Comparison of ENCODE assay signal across 8 mouse cellular contexts in the genomic region with DNA sequence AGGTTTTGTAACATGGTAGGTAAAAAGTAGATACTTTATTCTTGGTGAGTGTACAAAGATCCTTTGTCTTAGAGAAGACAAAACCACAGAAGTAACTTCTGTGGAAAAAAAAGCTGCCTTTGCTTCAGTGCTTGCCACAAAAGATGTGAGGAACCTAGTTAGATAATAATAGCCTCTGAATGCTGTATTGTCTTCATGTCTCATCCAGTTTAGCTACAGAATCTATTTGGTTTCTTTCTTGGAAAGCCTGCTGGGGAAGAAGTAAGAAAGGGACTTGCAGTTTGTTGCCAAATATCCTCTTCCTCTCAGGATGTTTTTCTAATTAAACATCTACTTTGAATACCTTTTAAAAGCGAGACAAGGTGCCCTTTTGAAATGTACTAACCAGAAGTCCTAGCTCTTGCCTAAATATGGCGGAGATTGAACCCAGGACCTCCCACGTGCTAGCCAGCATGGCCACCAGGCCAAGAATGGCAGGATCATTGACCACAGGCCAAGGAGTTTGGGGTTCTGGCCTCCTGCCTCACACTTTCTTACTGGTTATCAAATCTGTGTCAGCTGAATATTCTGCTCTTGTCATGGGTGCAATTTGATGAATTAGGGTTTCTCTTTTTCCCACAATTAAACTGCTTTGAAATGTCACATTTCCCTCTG. TPM values are rescaled to one million over a fixed set of nuclear protein-coding genes. Genes with fewer than 3 reads are reported as not detected.
DNase-seq lines count a peak whose midpoint lies in the region; ATAC-seq and TF ChIP-seq lines count a peak whose summit lies in the region.

No protein-coding gene starts in this region.

- 0 out of 4 replicates have a peak, but pooled peaks of 1 of the 2 experiments have one; percentile 5 for TF ChIP-seq POLR2A in MEL (IDR thresholded peaks at IDR 0.05; ENCODE audit: control insufficient read depth in 1 of 2, insufficient read depth in 1 of 2, low read depth in 1 of 2, low read length in 2 of 2, poor library complexity in 1 of 2)

- no peaks in the 10 kb centered on the region for H3K9me3 ChIP-seq in MEL (replicated peaks; ENCODE audit: insufficient read depth, low read length)
- no peaks in the 10 kb centered on the region for H3K9me3 ChIP-seq in heart, embryonic 12.5 days (replicated peaks)
- no peaks in the 10 kb centered on the region for H3K9me3 ChIP-seq in limb, embryonic 12.5 days
- no peaks in the 10 kb centered on the region for H3K9me3 ChIP-seq in stomach, embryonic 14.5 days (ENCODE audit: control insufficient read depth, low read depth, low read length)

- H3K4me1 ChIP-seq in MEL (ENCODE audit: control insufficient read depth in 1 of 2, insufficient read depth in 2 of 2, low read length in 2 of 2), result peaks cover 7 to 37% of the 10 kb centered on the region in 2 experiments
- H3K4me1 ChIP-seq in heart, embryonic 12.5 days (replicated peaks), result peaks cover 54% of the 10 kb centered on the region
- peaks cover 48% of the 10 kb centered on the region for H3K4me1 ChIP-seq in limb, embryonic 12.5 days (replicated peaks)
- peaks cover 23% of the 10 kb centered on the region; the same call in 1 of the 2 replicates for H3K4me1 ChIP-seq in stomach, embryonic 14.5 days (ENCODE audit: control insufficient read depth, insufficient read depth, low read length)

- ATAC-seq in heart, embryonic 12.5 days (ENCODE audit: insufficient number of reproducible peaks, low FRiP score), result no peak
- ATAC-seq in limb, embryonic 12.5 days (ENCODE audit: insufficient number of reproducible peaks, insufficient read depth, low FRiP score, low TSS enrichment, low read depth), result no peak
- ATAC-seq in stomach, embryonic 14.5 days (ENCODE audit: insufficient number of reproducible peaks, insufficient read depth, low FRiP score, low read depth), result no peak
- ATAC-seq in frontal cortex, adult (ENCODE audit: low TSS enrichment), result no peak

- peak overlapping the region; percentile 88 for H3K27ac ChIP-seq in MEL (ENCODE audit: control insufficient read depth, low read depth, low read length)
- H3K27ac ChIP-seq in heart, embryonic 12.5 days (ENCODE audit: poor library complexity, severe bottlenecking), result peak overlapping the region; percentile 97
- peak overlapping the region; percentile 99 for H3K27ac ChIP-seq in limb, embryonic 12.5 days
- H3K27ac ChIP-seq in stomach, embryonic 14.5 days (ENCODE audit: low read length), result peak overlapping the region; percentile 98

- peak; percentile 68 for DNase-seq in cerebellum, adult 9-10 months
- DNase-seq in cerebellum, postnatal 36 days, result no peak
- peak; percentile 62 for DNase-seq in MEL (ENCODE audit: low read depth, low spot score)
- no peak for DNase-seq in left cerebral cortex, adult 18-20 months (ENCODE audit: low spot score in 2 of 2)

- H3K79me2 ChIP-seq in MEL (ENCODE audit: control insufficient read depth, insufficient read depth, low read length, poor library complexity), result peaks cover 52% of the 10 kb centered on the region

- WGBS in heart, embryonic 12.5 days, result 5% methylated on average over 3 of the region's 3 CpGs
- WGBS in limb, embryonic 12.5 days, result 4% methylated on average over 3 of the region's 3 CpGs
- 12% methylated on average over 3 of the region's 3 CpGs for WGBS in stomach, embryonic 14.5 days

- H3K36me3 ChIP-seq in MEL (ENCODE audit: control insufficient read depth in 1 of 2, insufficient read depth in 2 of 2, low read length in 2 of 2), result peaks cover 18 to 40% of the 10 kb centered on the region in 2 experiments
- H3K36me3 ChIP-seq in heart, embryonic 12.5 days, result peaks cover 44% of the 10 kb centered on the region
- peaks cover 42% of the 10 kb centered on the region for H3K36me3 ChIP-seq in limb, embryonic 12.5 days
- peaks cover 34% of the 10 kb centered on the region for H3K36me3 ChIP-seq in stomach, embryonic 14.5 days (ENCODE audit: control insufficient read depth, insufficient read depth, low read length)

- H3K4me2 ChIP-seq in heart, embryonic 12.5 days, result peak overlapping the region; percentile 87
- H3K4me2 ChIP-seq in limb, embryonic 12.5 days, result peak overlapping the region; percentile 84
- peak overlapping the region; percentile 94 for H3K4me2 ChIP-seq in stomach, embryonic 14.5 days (replicated peaks; ENCODE audit: low read depth, low read length)

- TF ChIP-seq CTCF in MEL (IDR thresholded peaks at IDR 0.05 in 2 of 3, conservative IDR thresholded peaks at IDR 0.05 in 1 of 3; ENCODE audit: control insufficient read depth in 1 of 3, insufficient read depth in 1 of 3, low read depth in 2 of 3, low read length in 3 of 3, poor library complexity in 1 of 3, severe bottlenecking in 1 of 3), result no peak

- no peak; a peak in 1 of 4 replicates for TF ChIP-seq EP300 in MEL (IDR thresholded peaks at IDR 0.05; ENCODE audit: low read depth in 1 of 2, low read length in 2 of 2)

- no peak for TF ChIP-seq RAD21 in MEL (IDR thresholded peaks at IDR 0.05; ENCODE audit: low read depth, low read length)

- peak overlapping the region; percentile 91 to 99 for H3K4me3 ChIP-seq in MEL (ENCODE audit: control insufficient read depth in 1 of 2, insufficient read depth in 1 of 2, low read depth in 2 of 2, low read length in 2 of 2)
- peak overlapping the region; percentile 96 for H3K4me3 ChIP-seq in heart, embryonic 12.5 days
- peak overlapping the region; percentile 72 for H3K4me3 ChIP-seq in limb, embryonic 12.5 days (replicated peaks)
- H3K4me3 ChIP-seq in stomach, embryonic 14.5 days (ENCODE audit: low read depth, low read length), result peak overlapping the region; percentile 95

- H3K9ac ChIP-seq in MEL (ENCODE audit: control insufficient read depth, low read depth, low read length, poor library complexity, severe bottlenecking), result peak overlapping the region; percentile 92
- H3K9ac ChIP-seq in heart, embryonic 12.5 days, result peak overlapping the region; percentile 99
- peak overlapping the region; percentile 85 for H3K9ac ChIP-seq in limb, embryonic 12.5 days (replicated peaks)
- peak overlapping the region; percentile 85 for H3K9ac ChIP-seq in stomach, embryonic 14.5 days (replicated peaks; ENCODE audit: low read depth, low read length)

- H3K27me3 ChIP-seq in MEL (ENCODE audit: control insufficient read depth in 1 of 2, insufficient read depth in 2 of 2, low read length in 2 of 2), result no peaks in the 10 kb centered on the region
- H3K27me3 ChIP-seq in heart, embryonic 12.5 days (replicated peaks), result no peaks in the 10 kb centered on the region
- H3K27me3 ChIP-seq in limb, embryonic 12.5 days, result no peaks in the 10 kb centered on the region
- no peaks in the 10 kb centered on the region for H3K27me3 ChIP-seq in stomach, embryonic 14.5 days (ENCODE audit: control insufficient read depth, insufficient read depth, low read length)

TF ChIP-seq in MEL, 35 proteins besides CTCF, POLR2A, EP300 and RAD21 (continues in another document):
- TF ChIP-seq RCOR1 (IDR thresholded peaks at IDR 0.05; ENCODE audit: low read depth, low read length) (no peak), USF2 (IDR thresholded peaks at IDR 0.05; ENCODE audit: borderline replicate concordance in 1 of 2, insufficient read depth in 1 of 2, low read depth in 1 of 2, low read length in 2 of 2) (no peak), NRF1 (IDR thresholded peaks at IDR 0.05; ENCODE audit: insufficient read depth, low read depth, low read length, poor library complexity, severe bottlenecking) (no peak), TCF12 (IDR thresholded peaks at IDR 0.05; ENCODE audit: low read depth, low read length) (no peak), USF1 (IDR thresholded peaks at IDR 0.05; ENCODE audit: low read depth, low read length) (no peak), ZKSCAN1 (IDR thresholded peaks at IDR 0.05; ENCODE audit: low read depth, low read length) (no peak), MAX (IDR thresholded peaks at IDR 0.05; ENCODE audit: low read length) (peak; percentile 76), CHD2 (IDR thresholded peaks at IDR 0.05; ENCODE audit: low read length) (no peak), MAZ (IDR thresholded peaks at IDR 0.05; ENCODE audit: low read depth, low read length) (no peak), MAFK (IDR thresholded peaks at IDR 0.05; ENCODE audit: borderline replicate concordance, low read depth, low read length) (no peak), CHD1 (IDR thresholded peaks at IDR 0.05; ENCODE audit: low read depth, low read length) (no peak), SMC3 (IDR thresholded peaks at IDR 0.05; ENCODE audit: low read depth, low read length) (no peak), UBTF (IDR thresholded peaks at IDR 0.05; ENCODE audit: borderline replicate concordance, insufficient read depth, low read depth, low read length) (no peak), ZMIZ1 (IDR thresholded peaks at IDR 0.05; ENCODE audit: low read depth, low read length) (no peak), TAL1 (IDR thresholded peaks at IDR 0.05; ENCODE audit: low read length) (no peak)

RNA-seq across cellular contexts. Expression of gene Eno1, which starts 2.0 kb away (rescaled TPM):
- total RNA-seq in MEL (2012; rRNA removed), result 254 and 516 TPM in 2 replicates
- polyA plus RNA-seq in MEL (2012; ENCODE audit: insufficient read depth in 1 of 2, insufficient read length in 2 of 2, low read depth in 1 of 2, low replicate concordance in 2 of 2, missing spikeins in 1 of 2), result 1,000 to 10,000 TPM in 1 of 2 experiments, 100 to 1,000 TPM in 1; 737 to 5,492 TPM
- polyA plus RNA-seq in heart, embryonic 12.5 days (2016; fragmentation: Nextera tagmentation; extraction: Ambion mirVana), result 2,142 and 2,173 TPM in 2 replicates
- 1,793 and 1,872 TPM in 2 replicates for polyA plus RNA-seq in limb, embryonic 12.5 days (2016; fragmentation: Nextera tagmentation; extraction: Ambion mirVana)
- polyA plus RNA-seq in stomach, embryonic 14.5 days (2014; fragmentation: Nextera tagmentation; extraction: Ambion mirVana), result 1,497 and 1,560 TPM in 2 replicates
- total RNA-seq in left cerebral cortex, adult 18-20 months (2021), result 100 to 1,000 TPM; 426 to 458 TPM

RNA-seq across cellular contexts. Expression of gene Car6, which starts 37.4 kb away (rescaled TPM):
- total RNA-seq in MEL (2012; rRNA removed), result not detected in 2 replicates
- under 1 TPM in 1 of 2 experiments, not detected in 1; 0.19 TPM for polyA plus RNA-seq in MEL (2012; ENCODE audit: insufficient read depth in 1 of 2, insufficient read length in 2 of 2, low read depth in 1 of 2, low replicate concordance in 2 of 2, missing spikeins in 1 of 2)
- not detected in 2 replicates for polyA plus RNA-seq in heart, embryonic 12.5 days (2016; fragmentation: Nextera tagmentation; extraction: Ambion mirVana)
- 0.22 and 0.33 TPM in 2 replicates for polyA plus RNA-seq in limb, embryonic 12.5 days (2016; fragmentation: Nextera tagmentation; extraction: Ambion mirVana)
- not detected in 2 replicates for polyA plus RNA-seq in stomach, embryonic 14.5 days (2014; fragmentation: Nextera tagmentation; extraction: Ambion mirVana)
- not detected for total RNA-seq in left cerebral cortex, adult 18-20 months (2021)

RNA-seq across cellular contexts. Expression of gene Rere, which starts 42.9 kb away (rescaled TPM):
- total RNA-seq in MEL (2012; rRNA removed), result 4.1 and 5.8 TPM in 2 replicates
- polyA plus RNA-seq in MEL (2012; ENCODE audit: insufficient read depth in 1 of 2, insufficient read length in 2 of 2, low read depth in 1 of 2, low replicate concordance in 2 of 2, missing spikeins in 1 of 2), result 10 to 100 TPM in 1 of 2 experiments, not detected in 1; 31.8 TPM
- polyA plus RNA-seq in heart, embryonic 12.5 days (2016; fragmentation: Nextera tagmentation; extraction: Ambion mirVana), result 29.5 and 37.9 TPM in 2 replicates
- 31.4 and 35.4 TPM in 2 replicates for polyA plus RNA-seq in limb, embryonic 12.5 days (2016; fragmentation: Nextera tagmentation; extraction: Ambion mirVana)
- polyA plus RNA-seq in stomach, embryonic 14.5 days (2014; fragmentation: Nextera tagmentation; extraction: Ambion mirVana), result 41.1 and 45.2 TPM in 2 replicates
- total RNA-seq in left cerebral cortex, adult 18-20 months (2021), result 100 to 1,000 TPM in 1 of 2 experiments, 10 to 100 TPM in 1; 89.9 to 102 TPM

Comparison
In these comparisons a context has a peak if more than half of its experiments do, and no peak if none do; other contexts are left out.
1. DNase-seq: peak in cerebellum, adult 9-10 months (single experiment) and MEL (single experiment); none in cerebellum, postnatal 36 days (0 of 2) and left cerebral cortex, adult 18-20 months (0 of 2).
2. Peak in every context shown above with its lines, with median percentiles within 50 percentile points of each other: H3K27ac ChIP-seq, H3K4me3 ChIP-seq, H3K9ac ChIP-seq and H3K4me2 ChIP-seq.